Mouse (Mus musculus): ENCODE measurements around the gene Lrp1. TPM values are rescaled to one million over a fixed set of nuclear protein-coding genes. Genes with fewer than 3 reads are reported as not detected.

Lrp1 gene
- polyA plus RNA-seq, 1 experiment, result 57.8 TPM

DNA sequence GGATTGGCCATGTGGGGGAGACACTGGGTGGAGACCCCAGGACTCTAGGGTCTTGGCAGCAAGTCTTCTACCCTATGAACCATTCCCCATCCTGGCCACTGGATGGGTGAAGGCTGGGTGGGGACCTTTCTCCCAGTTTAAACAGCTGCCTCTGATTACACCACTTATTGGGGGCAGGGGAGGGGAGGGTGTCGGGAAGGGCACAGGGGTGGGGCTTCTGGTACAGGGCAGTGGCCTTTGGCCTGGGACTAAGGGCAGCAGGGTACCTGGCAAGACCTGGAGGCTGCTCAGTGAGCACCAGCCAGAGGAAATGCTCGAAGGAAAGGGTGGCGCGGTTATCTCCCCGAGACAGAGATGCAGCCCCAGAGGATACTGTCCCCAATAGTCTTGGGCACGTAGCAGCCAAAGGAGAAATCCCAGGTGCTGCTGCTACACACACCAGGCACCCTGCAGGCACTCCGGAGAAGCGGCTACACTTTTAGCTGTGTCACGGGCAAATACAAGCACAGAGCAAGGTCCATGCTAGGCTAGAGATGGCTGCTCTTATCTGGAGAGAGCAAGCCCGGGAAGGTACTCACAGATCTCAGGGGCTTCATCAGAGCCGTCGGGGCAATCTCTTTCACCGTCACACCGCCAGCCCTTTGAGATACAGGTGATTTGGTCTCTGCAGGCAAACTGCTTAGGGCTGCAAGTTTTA, 8.7 kb downstream of the Lrp1 start:
- no peak for TF ChIP-seq CTCF (conservative IDR thresholded peaks at IDR 0.05; ENCODE audit: insufficient read depth, insufficient read length, low read depth, low read length)
- no peak for TF ChIP-seq POLR2A (IDR thresholded peaks at IDR 0.05; ENCODE audit: low read depth, low read length)
- H3K27me3 ChIP-seq (replicated peaks; ENCODE audit: control insufficient read depth, insufficient read depth, low read length), result no peaks in the 10 kb centered on the region
- DNase-seq, result no peak
- no peak overlapping the region for H3K27ac ChIP-seq (ENCODE audit: insufficient read depth, low read depth, low read length)
- no peaks in the 10 kb centered on the region for H3K36me3 ChIP-seq (ENCODE audit: control insufficient read depth, insufficient read depth, low read length)
- H3K4me3 ChIP-seq (ENCODE audit: insufficient read depth, low read depth, low read length), result no peak overlapping the region
- 83% methylated on average over 14 of the region's 14 CpGs for WGBS
- H3K4me1 ChIP-seq (ENCODE audit: control insufficient read depth, insufficient read depth, low read length), result no peaks in the 10 kb centered on the region

DNA sequence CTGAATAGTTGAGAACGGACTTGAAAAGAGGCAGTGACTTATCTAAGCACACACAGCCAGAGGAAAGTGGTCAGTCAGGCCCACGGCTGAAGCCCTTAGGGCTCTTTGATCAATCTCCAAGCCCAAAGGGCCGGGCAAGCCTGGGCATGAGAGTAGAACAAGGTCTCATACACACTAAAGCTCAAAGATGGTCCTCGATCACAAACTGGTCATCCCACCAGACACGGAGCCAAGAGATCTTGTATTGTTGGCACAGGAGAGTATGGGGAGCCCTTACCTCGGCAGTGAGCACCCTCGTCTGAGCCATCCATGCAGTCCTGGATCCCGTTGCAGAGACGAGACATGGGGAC, 10.9 kb downstream of the Lrp1 start:
- no peak overlapping the region for H3K4me3 ChIP-seq (ENCODE audit: insufficient read depth, low read depth, low read length)
- DNase-seq, result no peak
- TF ChIP-seq POLR2A (IDR thresholded peaks at IDR 0.05; ENCODE audit: low read depth, low read length) (no peak), CTCF (conservative IDR thresholded peaks at IDR 0.05; ENCODE audit: insufficient read depth, insufficient read length, low read depth, low read length) (no peak)
- H3K27me3 ChIP-seq (replicated peaks; ENCODE audit: control insufficient read depth, insufficient read depth, low read length), result no peaks in the 10 kb centered on the region
- WGBS, result 87% methylated on average over 9 of the region's 9 CpGs
- no peaks in the 10 kb centered on the region for H3K4me1 ChIP-seq (ENCODE audit: control insufficient read depth, insufficient read depth, low read length)
- H3K27ac ChIP-seq (ENCODE audit: insufficient read depth, low read depth, low read length), result no peak overlapping the region
- no peaks in the 10 kb centered on the region for H3K36me3 ChIP-seq (ENCODE audit: control insufficient read depth, insufficient read depth, low read length)

DNA sequence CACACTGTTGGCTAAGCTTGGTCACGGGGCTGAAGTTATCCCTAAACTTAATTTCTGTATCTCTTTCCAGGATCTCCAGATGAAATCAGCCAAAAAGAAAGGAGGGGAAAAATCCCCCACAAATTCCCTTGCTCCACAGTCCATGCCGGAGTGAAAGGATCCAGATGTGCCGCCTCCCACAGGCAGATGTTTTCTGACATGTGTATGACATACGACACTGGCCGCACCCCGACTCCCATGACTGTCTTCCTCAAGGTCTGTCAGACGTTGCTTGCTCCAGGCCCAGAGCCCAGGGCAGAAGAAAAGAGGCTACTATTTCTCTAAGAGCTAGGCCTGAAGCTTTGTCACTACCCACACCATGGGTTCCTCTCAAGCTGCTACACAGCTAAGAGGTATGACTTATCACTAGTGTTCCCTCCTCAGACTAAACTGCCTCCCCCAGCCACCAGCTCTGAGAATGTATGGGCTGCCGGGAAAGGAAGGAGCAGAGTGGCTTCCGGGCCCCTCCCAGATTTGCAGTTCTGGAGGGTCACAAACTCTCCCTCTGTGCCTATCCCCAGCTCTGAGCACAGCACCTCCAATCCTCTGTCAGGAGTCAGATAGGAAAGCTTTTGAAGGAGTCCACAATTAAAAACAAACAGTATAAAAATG, 11.4 kb downstream of the Lrp1 start:
- no peak overlapping the region for H3K27ac ChIP-seq (ENCODE audit: insufficient read depth, low read depth, low read length)
- 0 out of 2 replicates have a peak, but pooled peaks cover 2% of the 10 kb centered on the region for H3K4me1 ChIP-seq (ENCODE audit: control insufficient read depth, insufficient read depth, low read length)
- no peaks in the 10 kb centered on the region for H3K27me3 ChIP-seq (replicated peaks; ENCODE audit: control insufficient read depth, insufficient read depth, low read length)
- H3K36me3 ChIP-seq (ENCODE audit: control insufficient read depth, insufficient read depth, low read length), result no peaks in the 10 kb centered on the region
- no peak overlapping the region for H3K4me3 ChIP-seq (ENCODE audit: insufficient read depth, low read depth, low read length)
- no peak for DNase-seq
- TF ChIP-seq CTCF (conservative IDR thresholded peaks at IDR 0.05; ENCODE audit: insufficient read depth, insufficient read length, low read depth, low read length), result no peak
- TF ChIP-seq POLR2A (IDR thresholded peaks at IDR 0.05; ENCODE audit: low read depth, low read length), result no peak
- 59% methylated on average over 9 of the region's 9 CpGs for WGBS

DNA sequence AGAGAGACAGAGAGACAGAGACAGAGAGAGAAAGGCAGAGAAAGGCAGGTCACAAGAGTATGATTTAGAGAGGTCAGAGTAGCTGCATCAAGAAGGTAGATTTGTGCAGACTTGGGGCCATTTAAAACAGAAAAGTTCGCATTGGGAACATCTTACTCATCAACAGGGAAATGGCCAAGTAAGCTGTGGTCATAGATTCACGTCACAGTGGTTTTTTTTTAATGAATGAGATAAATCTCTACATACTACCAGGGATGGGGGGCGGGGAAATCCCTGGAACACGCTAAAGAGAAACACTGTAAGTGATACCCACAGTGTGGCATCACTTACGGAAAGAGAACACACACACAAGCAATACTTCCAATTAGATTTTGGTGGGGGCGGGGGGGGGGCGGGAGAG, 13.9 kb downstream of the Lrp1 start:
- Histone ChIP-seq H3K36me3 (ENCODE audit: control insufficient read depth, insufficient read depth, low read length) (no peaks in the 10 kb centered on the region), H3K27ac (ENCODE audit: insufficient read depth, low read depth, low read length) (no peak overlapping the region), H3K27me3 (replicated peaks; ENCODE audit: control insufficient read depth, insufficient read depth, low read length) (no peaks in the 10 kb centered on the region), H3K4me3 (ENCODE audit: insufficient read depth, low read depth, low read length) (no peak overlapping the region), H3K4me1 (ENCODE audit: control insufficient read depth, insufficient read depth, low read length) (0 out of 2 replicates have a peak, but pooled peaks cover 3% of the 10 kb centered on the region)
- TF ChIP-seq POLR2A (IDR thresholded peaks at IDR 0.05; ENCODE audit: low read depth, low read length) (no peak), CTCF (conservative IDR thresholded peaks at IDR 0.05; ENCODE audit: insufficient read depth, insufficient read length, low read depth, low read length) (no peak)
- no peak for DNase-seq
- 84% methylated on average over 7 of the region's 7 CpGs for WGBS

DNA sequence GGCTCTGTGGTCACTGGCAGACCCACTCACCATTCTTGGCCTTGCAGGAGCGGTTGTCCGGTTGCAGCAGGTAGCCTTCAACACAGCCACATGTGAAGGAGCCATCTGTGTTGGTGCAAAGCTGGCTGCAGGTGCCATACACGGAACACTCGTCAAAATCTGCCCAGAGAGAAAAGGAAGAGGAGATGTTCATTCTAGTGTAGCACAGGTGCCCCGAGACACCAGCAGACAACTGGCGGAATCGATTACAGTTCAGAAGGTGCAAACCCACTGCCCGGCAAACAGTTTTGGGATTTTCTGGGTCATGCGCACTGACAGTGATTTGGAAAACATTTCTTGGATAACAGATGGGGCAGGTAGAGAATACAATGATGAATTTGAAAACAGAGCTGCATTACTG, 15.2 kb downstream of the Lrp1 start:
- WGBS, result 89% methylated on average over 9 of the region's 9 CpGs
- Histone ChIP-seq H3K36me3 (ENCODE audit: control insufficient read depth, insufficient read depth, low read length) (no peaks in the 10 kb centered on the region), H3K4me3 (ENCODE audit: insufficient read depth, low read depth, low read length) (no peak overlapping the region), H3K4me1 (ENCODE audit: control insufficient read depth, insufficient read depth, low read length) (0 out of 2 replicates have a peak, but pooled peaks cover 3% of the 10 kb centered on the region), H3K27ac (ENCODE audit: insufficient read depth, low read depth, low read length) (no peak overlapping the region), H3K27me3 (replicated peaks; ENCODE audit: control insufficient read depth, insufficient read depth, low read length) (no peaks in the 10 kb centered on the region)
- TF ChIP-seq POLR2A (IDR thresholded peaks at IDR 0.05; ENCODE audit: low read depth, low read length) (no peak), CTCF (conservative IDR thresholded peaks at IDR 0.05; ENCODE audit: insufficient read depth, insufficient read length, low read depth, low read length) (no peak)
- no peak for DNase-seq

DNA sequence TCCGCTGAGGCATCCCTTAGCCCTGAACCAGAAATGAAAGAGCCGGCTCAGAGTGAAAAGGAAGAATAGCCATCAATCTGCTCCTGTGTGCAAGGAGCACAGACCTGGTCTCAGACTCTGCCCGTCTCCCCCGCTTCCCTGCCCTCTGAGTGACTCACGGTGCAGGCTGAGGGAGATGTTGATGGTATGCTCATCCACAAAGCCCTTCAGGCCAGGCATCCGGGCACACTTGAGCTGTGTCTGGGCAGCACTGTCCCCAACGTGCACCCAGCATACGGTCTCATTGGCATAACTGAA, 15.7 kb downstream of the Lrp1 start:
- 0 out of 2 replicates have a peak, but pooled peaks cover 3% of the 10 kb centered on the region for H3K4me1 ChIP-seq (ENCODE audit: control insufficient read depth, insufficient read depth, low read length)
- no peak overlapping the region for H3K4me3 ChIP-seq (ENCODE audit: insufficient read depth, low read depth, low read length)
- no peak for TF ChIP-seq CTCF (conservative IDR thresholded peaks at IDR 0.05; ENCODE audit: insufficient read depth, insufficient read length, low read depth, low read length)
- DNase-seq, result no peak
- 65% methylated on average over 8 of the region's 8 CpGs for WGBS
- no peaks in the 10 kb centered on the region for H3K27me3 ChIP-seq (replicated peaks; ENCODE audit: control insufficient read depth, insufficient read depth, low read length)
- no peaks in the 10 kb centered on the region for H3K36me3 ChIP-seq (ENCODE audit: control insufficient read depth, insufficient read depth, low read length)
- H3K27ac ChIP-seq (ENCODE audit: insufficient read depth, low read depth, low read length), result no peak overlapping the region

DNA sequence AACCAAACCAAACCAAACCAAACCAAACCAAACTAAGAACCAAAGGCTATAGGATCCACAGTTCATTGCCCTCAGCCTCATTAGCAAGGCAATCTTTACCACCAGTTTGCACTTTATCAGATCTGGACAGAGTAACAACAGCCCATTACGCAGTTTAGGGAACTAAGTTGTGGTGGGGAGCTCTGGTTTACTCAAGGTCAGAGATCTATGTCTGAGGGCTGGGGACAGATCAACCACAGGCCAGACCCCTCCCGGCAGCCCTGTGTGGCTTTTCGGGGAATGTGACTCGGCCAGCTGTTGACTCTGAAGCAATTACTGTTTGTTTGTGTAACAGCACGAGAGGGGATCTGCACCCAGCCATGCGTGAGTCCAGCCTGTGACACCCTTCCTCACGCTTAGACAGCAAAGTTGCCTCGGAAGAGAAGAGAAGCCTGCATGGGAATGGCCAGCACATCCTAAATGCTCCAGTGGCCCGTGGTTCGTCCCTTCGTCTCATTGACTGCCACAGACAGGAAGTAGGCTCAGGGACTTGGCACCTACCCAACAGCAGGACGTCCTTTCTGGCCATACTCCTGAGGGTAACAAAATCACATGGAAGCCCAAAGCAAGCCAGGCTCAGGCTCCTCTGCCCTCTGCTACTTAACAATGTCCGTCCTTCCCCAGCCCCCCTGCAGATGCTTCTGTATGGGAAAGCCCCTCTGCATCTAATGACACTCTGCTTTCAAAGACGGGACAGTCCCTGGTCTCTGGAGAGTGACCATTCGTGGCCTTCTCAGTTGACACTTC, 16.3 kb downstream of the Lrp1 start:
- Histone ChIP-seq H3K4me1 (ENCODE audit: control insufficient read depth, insufficient read depth, low read length) (peaks cover 3% of the 10 kb centered on the region; the same call in 1 of the 2 replicates), H3K36me3 (ENCODE audit: control insufficient read depth, insufficient read depth, low read length) (no peaks in the 10 kb centered on the region), H3K27me3 (replicated peaks; ENCODE audit: control insufficient read depth, insufficient read depth, low read length) (no peaks in the 10 kb centered on the region), H3K4me3 (ENCODE audit: insufficient read depth, low read depth, low read length) (no peak overlapping the region), H3K27ac (ENCODE audit: insufficient read depth, low read depth, low read length) (no peak overlapping the region)
- 27% methylated on average over 15 of the region's 15 CpGs for WGBS
- peak; percentile 84 for DNase-seq
- no peak for TF ChIP-seq CTCF (conservative IDR thresholded peaks at IDR 0.05; ENCODE audit: insufficient read depth, insufficient read length, low read depth, low read length)
- TF ChIP-seq POLR2A (IDR thresholded peaks at IDR 0.05; ENCODE audit: low read depth, low read length), result no peak

Measured in kidney, adult 2 months (tissue).